Mouse (Mus musculus) brain, embryonic 18.5 days (tissue): Measurements from ENCODE around the gene Tomm7.
"Not testable (repeated sequence)": the region's sequence is repeated elsewhere in the genome, so short reads cannot be mapped to it uniquely, and the experiment has no call there.

Experiments
- DNase-seq: peaks from one replicate; pipeline ENCODE4 v3.0.0-alpha.2; 2012; ENCODE audit warnings: low read depth, low spot score

Tomm7 gene

DNA sequence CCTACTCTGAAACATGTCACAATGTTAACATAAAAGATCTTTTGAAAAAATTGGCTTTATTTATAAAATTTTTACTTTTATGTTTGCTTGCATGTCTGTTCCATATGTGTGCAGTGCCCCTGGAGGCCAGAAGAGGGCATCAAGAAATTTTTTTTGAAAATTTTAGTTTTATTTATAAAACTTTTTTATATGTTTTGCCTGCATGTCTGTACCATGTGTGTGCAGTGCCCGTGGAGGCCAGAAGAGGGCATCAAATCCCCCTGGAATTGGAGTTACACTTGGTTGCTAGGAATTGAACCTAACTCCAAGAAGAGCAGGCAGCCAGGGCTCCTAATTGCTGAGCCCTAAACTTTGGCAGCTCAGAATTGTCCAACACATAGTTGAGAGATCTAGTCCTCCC, 9.0 kb upstream of the Tomm7 start:
- DNase-seq, result not testable (repeated sequence)

DNA sequence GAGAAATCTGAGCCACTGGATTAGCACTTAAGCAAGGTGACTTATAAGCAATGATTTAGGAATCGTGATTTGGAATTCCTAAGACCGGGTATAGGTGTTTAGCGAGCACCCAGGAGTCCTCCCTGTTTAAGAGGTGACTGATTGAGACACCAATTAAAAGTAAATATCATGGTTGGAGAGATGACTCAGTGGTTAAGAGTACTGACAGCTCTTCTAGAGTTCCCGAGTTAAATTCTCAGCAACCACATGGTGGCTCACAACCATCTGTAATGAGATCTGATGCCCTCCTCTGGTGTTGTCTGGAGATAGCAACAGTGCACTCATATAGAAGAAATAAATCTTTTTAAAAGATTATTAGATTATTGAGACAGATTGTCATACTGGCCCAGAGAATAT, 7.2 kb upstream of the Tomm7 start:
- DNase-seq, result not testable (repeated sequence)

DNA sequence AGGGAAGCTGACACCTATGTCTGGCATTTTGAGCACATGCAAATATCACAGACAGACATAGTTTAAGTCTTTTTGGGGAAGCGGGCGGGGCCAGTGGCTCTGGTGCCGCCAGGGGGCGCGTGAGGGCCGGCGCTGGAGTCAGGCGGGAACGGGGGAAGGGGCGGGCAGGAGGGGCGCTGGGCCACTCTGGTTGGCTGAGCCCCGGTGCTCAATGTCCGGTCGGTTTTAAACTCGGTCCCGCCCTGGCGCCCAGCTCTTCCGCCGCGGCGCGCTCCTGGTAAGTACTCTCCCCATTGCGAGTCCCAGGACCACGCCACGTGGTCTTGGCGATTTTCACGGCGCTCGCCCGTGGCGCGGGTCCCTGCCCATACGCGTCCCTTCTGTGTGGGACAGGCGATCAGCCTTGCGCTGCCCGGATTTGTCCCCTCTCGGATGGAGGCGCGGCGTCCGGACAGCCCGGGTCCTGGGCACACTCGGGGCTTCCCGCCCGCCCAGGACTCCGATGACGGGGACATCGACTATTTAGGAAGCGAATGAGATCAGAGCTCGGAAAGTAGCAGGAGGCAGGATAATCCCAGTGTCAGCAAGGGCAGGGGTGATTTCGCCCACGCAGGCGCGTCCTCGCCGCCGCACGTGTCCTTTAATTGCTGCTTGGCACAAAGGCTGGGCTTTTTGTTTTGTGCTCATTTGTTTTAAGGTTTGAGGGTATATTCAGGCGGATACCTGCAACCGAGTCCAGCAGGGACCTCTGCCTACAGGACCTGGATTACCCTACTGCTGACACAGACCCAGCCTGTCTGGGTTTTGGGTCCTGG, 6.6 kb upstream of the Tomm7 start:
- DNase-seq, result no peak

DNA sequence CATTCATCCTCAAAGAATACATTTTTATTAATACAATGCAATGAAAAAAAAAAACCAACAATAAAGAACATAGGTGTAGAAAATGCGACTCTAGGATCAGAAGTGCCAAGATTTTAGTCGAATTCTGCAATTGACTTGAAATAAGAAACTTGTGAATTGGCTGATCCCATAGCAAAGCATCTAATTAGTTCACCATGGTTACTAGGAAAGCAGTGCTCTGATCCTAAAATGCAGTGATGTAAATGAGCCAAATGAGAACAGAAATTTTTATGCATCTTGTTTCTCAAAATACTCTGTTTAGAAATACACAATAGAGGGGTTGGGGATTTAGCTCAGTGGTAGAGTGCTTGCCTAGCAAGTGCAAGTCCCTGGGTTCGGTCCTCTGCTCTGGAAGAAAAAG, 1.2 kb upstream of the Tomm7 start:
- DNase-seq, result no peak

DNA sequence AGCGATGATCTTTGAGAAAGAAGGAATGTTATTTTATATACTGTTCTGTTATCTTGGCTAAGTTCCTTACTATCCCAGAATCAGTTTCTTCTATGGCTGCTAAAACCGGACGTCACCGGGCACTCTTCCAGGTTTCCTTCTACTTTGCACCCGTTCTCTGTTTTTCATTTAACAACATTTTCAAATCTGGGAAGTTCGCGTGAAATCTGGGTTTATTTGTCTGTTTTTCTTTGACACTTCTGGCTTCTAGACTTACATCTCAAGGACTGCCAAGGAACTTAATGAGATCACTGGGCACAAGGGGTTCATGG, 525 bp upstream of the Tomm7 start:
- DNase-seq, result no peak

DNA sequence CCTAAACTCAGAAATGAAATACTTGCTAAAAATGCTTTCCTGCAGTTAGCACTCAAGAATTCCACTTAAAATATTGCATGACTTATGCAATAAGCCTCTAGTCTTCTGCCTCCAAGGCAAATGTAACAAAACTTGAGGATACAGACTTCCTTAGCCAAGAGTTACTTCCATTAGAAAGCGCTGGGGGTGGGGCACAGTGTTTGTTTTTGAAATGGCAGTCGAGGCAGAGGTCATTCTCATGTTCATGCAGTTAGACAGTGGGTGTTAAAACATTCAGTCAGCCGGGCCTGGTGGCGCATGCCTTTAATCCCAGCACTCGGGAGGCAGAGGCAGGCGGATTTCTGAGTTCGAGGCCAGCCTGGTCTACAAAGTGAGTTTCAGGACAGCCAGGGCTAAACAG, 5.8 kb downstream of the Tomm7 start:
- no peak for DNase-seq

DNA sequence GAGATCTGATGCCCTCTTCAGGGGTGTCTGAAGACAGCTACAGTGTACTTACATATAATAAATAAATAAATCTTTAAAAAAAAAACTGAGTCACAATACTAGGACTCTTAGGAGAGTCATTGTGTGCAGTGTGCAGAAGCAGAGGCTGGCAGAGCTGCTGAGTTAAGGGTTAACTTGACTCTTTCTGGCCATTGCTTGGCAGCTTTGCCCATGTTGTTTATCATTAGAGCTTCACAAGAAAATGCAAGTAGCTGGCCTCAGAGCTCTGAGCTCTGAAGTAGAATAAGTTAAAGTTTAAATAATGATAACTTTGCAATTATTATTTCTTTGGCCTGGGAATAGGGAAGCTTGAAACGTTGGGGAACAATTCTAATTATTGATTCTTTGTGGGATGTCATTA, 8.3 kb downstream of the Tomm7 start:
- DNase-seq, result not testable (repeated sequence)

DNA sequence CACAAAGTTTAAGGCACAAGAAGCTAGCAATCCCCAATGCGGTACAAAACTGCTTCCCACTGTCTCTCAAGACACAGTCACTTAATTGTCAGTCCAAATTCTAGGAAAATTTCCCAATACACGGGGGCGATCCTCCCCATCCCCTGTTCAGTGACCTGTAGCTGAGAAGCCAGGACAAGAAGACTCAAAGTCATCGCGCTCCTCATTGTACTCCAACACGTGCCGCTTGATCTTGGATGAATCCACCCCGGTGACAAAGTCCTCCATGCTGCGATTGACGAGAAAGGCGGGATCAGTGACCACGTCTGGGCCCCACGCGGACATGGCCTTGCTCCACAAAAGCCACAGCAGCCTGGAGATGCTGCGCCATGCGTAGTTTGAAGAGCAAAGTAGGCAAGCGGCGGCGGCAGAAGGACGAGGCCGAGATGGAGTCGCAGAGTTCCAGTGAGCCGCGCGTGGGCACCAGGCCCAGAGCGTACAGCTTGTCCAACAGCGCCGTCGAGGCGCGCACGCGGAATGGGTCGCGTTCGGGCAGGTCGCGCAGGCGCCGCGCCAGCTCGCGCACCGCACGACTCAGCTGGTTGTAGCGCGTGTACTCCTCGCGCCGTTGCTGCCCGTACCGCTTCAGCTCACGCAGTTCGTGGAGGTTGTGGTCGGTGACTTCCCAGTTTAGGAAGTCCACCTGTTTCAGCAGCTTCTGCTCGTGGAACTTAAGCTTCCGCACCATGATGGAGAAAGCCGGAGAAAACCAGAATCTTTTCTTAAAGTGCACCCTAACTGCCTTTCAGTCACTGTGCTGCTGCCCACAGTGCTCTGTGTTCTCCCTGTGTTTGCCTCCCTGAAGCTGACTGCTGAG, 12.8 kb downstream of the Tomm7 start:
- DNase-seq, result no peak

DNA sequence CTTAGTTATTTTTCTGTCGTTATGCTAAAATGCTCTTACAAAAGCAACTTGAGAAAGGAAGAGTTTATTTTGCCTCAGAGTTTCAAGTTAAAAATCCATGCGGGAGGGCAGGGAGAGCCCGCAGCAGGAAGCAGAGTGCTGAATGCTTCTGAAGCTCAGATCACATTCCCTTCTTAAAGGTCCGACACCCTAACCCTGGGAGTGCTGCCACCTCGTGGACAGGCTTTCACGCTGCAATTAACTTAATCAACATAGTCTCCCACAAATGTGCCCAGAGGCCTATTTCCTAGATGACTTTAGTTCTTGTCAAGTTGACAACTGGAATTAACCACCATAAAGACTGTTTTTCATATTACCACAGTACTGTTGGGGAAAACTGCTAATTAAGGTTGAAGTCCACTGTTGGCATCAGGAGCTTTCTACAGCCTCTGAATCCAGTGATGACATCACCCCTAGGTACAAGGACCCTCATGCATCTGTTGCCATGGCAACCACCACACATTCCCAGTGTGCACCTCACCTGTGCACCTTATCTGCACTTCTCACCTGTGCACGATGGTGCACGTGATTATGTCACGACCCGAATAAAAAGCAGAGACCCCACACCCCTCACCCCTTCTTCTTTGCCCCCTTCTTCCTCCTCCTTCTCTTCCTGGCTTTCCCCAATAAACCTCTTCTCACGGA, 17.5 kb downstream of the Tomm7 start:
- no peak for DNase-seq

DNA sequence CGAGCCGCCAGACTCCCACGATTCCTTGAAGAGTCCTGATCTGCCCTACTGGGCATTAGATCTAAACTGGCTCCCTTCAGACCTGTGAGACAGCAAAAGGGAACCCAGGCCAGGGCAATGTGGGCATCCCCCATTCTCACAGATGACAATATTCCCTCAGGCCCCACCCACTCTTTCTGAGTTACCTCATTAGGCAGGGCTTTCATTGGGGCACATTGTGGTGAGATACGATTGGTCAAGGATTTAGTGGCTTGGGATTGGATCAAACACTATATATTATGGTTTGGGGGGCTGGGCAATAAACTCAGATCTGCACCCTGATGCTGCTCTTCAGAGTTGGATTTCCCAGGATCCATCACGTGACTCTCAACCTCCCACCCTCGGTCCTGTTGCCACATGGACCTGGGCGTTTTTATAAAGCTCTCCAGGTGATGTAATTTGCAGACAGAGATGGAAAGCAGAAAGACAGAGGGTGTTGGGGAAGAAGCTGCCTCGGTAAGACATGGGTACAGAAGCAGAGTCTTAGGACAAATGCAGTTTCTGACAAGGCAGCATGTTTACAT, 19.7 kb downstream of the Tomm7 start:
- no peak for DNase-seq

DNA sequence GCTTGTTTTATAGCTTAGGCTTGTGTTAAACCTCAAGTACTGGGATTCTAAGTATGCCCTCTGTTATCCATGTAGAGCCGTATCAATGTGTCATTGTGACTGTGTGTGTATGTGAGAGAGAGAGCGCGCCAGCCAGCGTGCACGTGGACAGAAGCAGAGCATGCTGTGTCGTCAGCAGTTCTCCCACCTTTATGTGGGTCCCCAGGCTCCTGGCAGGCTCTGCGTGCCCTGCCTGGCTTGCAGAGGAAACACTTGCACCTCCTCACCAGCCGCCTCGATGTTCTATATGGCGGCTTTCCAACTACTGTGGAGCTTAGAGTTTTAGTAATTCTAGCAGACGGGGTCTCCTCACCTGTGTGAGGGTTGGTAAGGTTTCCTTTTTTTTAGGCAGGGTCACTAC, 21.7 kb downstream of the Tomm7 start:
- DNase-seq, result no peak

DNA sequence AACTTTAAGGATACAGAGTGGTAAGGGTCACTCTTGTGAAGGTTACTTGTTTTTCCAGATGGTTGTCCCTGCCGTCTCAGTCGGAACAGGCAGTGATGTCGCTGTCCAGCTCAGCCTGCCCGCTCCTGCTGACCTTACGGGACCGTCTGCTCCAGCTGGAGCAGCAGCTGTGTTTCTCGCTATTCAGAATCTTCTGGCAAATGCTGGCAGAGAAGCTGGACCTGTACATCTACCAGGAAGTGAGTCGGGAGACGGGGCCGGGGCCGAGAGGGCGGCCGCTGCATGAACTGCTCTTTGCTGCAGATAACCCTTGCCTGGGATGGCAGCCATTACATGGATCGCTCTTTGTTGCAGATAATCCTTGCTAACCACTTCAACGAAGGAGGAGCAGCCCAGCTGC, 27.3 kb downstream of the Tomm7 start:
- DNase-seq, result no peak

DNA sequence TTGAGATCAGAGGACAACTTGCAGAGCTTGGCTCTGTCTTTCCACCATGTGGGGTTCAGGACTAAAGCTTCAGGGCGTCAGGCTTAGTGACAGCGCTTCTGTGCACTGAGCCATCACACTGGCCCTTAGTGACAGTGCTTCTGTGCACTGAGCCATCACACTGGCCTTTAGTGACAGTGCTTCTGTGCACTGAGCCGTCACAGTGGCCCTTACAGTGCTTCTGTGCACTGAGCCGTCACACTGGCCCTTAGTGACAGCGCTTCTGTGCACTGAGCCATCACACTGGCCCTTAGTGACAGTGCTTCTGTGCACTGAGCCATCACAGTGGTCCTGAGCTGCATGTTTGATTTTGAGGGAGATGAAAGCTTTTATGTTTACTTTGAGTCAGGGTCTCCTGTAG, 29.1 kb downstream of the Tomm7 start:
- no peak for DNase-seq

DNA sequence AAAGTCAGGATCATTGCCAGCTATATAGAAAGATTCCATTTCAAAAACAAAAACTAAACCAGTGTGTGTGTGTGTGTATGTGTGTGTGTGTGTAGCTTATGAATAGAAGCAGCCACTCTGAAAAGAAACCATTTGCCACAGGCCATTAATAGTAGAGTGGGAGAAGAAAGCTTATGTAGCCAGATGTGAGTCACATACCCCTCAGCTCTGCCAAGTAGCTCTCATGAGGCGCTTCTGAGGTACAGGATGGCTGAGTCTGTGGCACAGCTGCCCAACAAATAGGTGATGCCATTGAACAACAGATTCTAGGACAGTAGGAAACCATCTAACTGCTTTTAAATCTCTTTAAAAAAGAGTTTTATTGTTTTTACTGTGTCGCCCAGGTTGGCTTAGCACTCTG, 51.2 kb downstream of the Tomm7 start:
- no peak for DNase-seq

DNA sequence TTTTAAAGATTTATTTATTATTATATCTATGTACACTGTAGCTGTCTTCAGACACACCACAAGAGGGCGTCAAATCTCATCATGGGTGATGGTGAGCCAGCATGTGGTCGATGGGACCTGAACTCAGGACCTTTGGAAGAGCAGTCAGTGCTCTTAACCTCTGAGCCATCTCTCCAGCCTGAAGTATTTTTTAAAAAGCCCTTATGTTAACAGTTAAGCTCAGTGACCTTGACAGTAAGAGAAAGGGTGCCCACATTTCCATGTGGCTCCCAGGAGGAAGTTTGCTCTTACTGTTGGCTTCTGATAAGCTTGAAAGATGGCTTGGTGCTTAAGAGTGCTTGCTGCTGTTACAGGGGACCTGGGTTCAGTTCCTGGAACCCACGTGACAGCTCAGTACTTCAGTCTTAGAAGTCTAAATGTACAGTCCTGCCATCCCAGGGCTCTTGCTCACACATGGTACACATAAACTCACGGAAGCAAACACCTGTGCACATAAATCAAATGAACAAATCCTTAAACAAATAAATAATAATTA, 54.8 kb downstream of the Tomm7 start:
- DNase-seq, result no peak
